Mouse (Mus musculus) lung, postnatal 4 days (tissue): Measurements from ENCODE around the gene Phf19.

Experiments used
- DNase-seq, 2 experiments: peaks; one replicate each; pipeline ENCODE4 v3.0.0; 2021

Gene Phf19

GRCm38 (mm10) chr2:34913218-34914068 is at the start of gene Phf19:
Gene Phf19, minus strand, starts transcription at chr2:34914026.
- peak; percentile 65 to 72 for DNase-seq

- peak in 1 of 2 experiments; percentile 32 for DNase-seq
Observed at GRCm38 (mm10) chr2:34963371-34963956, 49.6 kb upstream of the Phf19 start.

DNA sequence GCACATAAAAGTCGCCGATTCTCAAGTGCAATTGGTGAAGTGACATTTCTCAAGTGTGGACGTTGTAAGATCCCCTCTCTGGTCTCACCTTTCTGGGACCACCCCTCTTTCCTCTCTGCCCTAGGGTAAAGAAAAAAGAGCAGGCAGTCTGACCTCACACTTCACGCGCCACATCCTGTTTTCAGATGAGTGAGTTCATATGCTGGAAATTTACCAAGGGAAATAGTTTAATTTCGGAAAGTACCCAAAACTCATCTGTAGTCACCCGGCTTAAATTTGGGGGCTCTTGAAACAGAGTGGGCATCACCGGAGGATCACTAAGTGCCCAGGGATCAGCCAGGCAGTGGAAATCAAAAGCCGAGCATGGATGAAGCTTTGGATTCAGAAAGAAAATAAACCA is 49.1 kb upstream of the Phf19 start:
- DNase-seq = no peak

- DNase-seq = no peak
Observed at GRCm38 (mm10) chr2:34962211-34962610, 48.4 kb upstream of the Phf19 start.

- peak; percentile 77 to 87 for DNase-seq
Observed at GRCm38 (mm10) chr2:34961481-34962036, 47.7 kb upstream of the Phf19 start, which contains the start of gene Traf1. Gene Traf1, minus strand, starts transcription at chr2:34961772.

- DNase-seq = no peak
Observed at GRCm38 (mm10) chr2:34960966-34961365, 47.1 kb upstream of the Phf19 start.

DNA sequence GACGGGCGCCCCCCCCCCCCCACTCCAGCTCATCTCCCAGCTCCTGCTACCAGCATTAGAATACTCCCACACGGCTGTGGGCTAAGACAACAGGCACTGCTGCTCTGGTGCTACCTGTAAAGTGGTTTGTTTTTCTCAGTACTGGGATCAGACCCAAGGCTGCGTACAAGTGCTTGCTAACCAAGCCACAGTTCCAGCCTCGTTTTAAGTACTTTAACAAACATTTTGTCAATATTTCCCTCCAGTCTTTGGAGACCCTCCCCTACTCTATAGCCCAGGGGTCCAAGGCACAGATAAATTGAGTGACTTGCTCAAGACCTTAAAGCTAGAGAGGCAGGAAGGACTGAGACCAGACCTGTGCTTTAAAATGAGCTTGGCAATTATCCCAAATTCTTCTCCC is 46.6 kb upstream of the Phf19 start:
- DNase-seq = no peak

- no peak for DNase-seq
Observed at GRCm38 (mm10) chr2:34958582-34958981, 44.8 kb upstream of the Phf19 start.

DNA sequence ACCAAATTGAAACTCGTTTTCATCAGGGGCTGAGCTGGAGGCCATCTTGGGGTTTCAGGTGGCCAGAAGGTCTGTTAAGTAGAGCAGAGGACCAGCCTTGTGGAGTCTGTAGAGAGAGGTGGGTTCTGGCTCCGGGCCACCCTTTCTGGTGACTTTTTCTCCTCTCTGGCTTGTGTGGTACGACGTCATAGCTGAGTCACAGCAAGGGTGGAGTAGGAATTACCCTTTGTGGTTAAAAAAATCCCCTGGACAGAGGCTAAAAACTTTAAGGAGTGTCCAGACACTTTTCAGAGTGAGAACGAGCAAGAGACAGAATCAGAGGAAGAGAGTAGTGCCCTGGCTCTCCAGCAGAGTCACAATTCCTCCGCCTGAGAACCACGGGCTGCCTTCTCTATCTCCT is 44.2 kb upstream of the Phf19 start:
- no peak for DNase-seq

GRCm38 (mm10) chr2:34957405-34957804 is 43.6 kb upstream of the Phf19 start:
- no peak for DNase-seq

DNA sequence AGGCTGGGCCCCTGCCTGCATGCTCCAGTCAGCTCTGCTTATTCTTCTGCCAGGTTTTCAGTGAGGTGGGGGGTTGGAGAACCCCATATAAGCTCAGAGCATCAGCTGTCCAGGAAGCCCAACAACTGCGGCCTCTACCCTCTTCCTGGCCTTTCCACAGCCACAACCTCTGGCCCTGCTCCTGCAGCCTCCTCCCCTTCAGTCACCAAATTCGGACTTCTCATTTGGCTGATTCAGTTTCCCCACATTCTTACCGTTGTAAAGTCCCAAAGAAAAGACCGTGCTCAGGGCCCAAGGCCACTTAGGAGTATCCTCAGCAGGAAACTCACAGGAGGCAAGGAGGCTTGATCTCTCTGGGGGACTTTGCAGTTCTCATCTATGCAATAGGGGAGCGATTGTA is 43.1 kb upstream of the Phf19 start:
- no peak for DNase-seq

DNA sequence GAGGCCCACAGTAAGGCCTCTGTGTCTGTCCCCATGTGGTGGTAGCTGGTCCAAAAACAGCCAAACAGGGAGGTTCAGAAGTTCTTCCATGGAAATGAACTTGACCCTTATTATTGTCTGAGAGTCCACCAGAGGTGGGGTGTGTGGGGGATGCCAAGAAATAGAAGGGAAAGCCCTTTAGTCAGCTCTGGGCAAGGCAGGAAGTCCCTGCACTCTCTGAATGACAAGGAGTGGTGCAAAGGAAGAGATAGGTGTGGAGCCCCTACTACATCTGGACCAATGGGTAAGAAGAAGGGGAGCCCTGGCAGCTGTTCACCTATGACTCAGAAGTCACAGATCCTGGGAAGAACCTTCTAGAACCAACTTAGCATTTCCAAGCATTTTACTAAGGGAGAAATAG is 40.5 kb upstream of the Phf19 start:
- DNase-seq = no peak

GRCm38 (mm10) chr2:34953547-34954116 is 39.8 kb upstream of the Phf19 start:
- DNase-seq = no peak

DNA sequence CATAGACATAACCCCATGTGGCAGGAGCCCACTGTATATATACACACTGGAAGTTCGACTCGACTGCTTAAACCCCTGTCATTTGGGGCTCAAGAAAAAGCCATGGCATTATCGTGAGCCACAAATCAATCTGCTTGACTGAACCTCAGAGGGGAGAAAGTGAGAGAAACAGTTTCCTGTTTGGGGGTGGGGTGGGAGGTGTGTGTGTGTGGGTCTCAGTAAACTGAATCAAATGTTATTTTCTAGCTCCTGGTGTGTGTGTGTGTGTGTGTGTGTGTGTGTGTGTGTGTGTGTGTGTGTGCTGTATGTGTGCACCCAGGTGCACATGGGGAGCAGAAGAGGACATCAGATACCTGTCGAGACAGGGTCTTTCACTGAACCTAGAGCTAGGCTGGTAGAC is 39.2 kb upstream of the Phf19 start:
- no peak for DNase-seq

DNA sequence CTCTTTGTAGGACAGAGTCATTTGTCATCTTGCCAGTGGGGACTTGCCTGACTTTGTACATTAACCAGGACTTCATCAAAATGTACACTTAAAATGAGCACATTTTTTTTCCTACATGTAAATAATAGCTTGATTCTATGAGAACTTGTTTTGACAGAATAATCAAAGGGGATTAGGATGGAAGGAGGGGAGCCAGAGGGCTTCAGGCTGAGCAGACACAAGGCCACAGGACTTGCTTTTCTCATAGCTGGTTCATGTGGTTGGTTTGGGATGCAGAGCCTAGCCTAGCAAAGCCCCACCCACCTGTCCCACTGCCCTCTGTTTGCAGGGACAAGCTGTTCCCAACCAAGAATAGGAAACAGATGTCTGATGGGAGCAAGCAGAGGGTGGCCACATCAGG is 37.6 kb upstream of the Phf19 start:
- no peak for DNase-seq

DNA sequence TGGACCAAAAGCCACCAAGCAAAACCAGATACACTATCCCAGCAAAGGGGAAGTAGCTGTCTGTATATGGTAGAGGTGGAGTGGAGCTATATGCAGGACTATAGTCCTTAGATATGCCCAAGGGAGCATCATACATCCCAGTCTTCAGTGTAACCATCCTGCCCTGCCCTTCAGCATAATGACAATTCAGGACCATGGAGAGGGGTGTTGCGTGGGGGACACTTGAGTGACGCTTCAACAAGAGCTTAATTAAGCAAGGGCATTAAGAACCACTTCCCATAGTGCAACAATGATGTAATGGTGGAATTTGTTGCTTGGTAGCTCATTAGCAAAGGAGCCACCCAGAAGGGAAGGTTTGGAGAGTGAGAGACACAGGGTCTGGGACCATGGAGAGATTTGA is 34.8 kb upstream of the Phf19 start:
- DNase-seq = no peak

DNA sequence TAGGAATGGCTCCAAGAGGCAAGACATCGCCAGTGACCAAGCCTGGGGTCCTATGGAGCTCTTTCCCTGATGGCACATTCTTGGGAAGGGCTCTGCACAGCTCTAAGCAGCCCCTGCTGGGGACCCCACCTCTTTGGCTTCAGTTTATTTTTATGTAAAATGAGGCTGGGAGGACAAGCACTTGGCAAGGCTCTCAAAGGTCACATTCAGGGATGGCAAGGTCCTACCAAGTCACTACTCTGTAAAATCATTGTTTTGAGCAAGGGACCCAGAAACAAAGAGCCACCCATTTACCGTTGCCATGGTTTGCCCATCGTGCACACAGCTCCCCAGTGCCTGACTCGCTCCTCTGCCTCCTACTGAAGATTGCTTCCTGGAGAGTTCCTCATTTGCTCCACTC is 32.2 kb upstream of the Phf19 start:
- DNase-seq = no peak

GRCm38 (mm10) chr2:34945580-34945979 is 31.8 kb upstream of the Phf19 start:
- DNase-seq = no peak

- peak; percentile 85 for DNase-seq
Observed at GRCm38 (mm10) chr2:34944761-34945160, 30.9 kb upstream of the Phf19 start.

- DNase-seq = no peak
Observed at GRCm38 (mm10) chr2:34943556-34944120, 29.8 kb upstream of the Phf19 start.

- DNase-seq = no peak
Observed at GRCm38 (mm10) chr2:34941061-34941675, 27.3 kb upstream of the Phf19 start.

DNA sequence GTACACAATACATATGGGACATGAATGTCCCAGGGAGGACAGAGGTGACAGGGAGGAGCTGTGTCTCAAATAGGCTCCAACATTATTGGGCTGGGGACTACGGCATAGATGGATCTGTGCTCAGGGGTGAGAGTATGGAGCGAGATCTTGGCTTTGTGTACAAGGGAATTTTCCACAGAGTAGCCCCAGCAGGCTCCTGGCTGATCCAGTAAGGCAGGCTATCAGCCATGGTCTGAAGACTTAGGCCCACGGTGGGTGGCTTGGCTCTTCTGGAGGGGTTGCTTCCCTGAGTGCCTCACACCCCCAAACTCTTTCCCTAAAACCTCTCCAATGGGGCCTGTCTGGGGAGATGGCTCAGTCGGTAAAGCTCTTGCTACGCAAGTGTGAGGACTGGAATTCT is 26.4 kb upstream of the Phf19 start:
- DNase-seq = no peak
